Mouse (Mus musculus) right cerebral cortex, postnatal 25 days (tissue): Measurements from ENCODE around the gene Dpysl5.
A peak's percentile ranks its signal among the peaks of the same experiment; 100 is the strongest.
"Not testable (repeated sequence)": the region's sequence is repeated elsewhere in the genome, so short reads cannot be mapped to it uniquely, and the experiment has no call there.

Experiments used
- DNase-seq: peaks from one replicate; pipeline ENCODE4 v3.0.0; 2022

Dpysl5 gene

GRCm38 (mm10) chr5:30711147-30712001 lies at the start of gene Dpysl5:
TSS of gene Dpysl5 (plus strand) at chr5:30711564.
- peak; percentile 82 for DNase-seq

- no peak for DNase-seq
These were observed 46.0 kb upstream of the Dpysl5 start for GRCm38 (mm10) chr5:30665360-30665759.

GRCm38 (mm10) chr5:30665968-30666367 lies 45.4 kb upstream of the Dpysl5 start:
- peak; percentile 42 for DNase-seq

- peak; percentile 85 for DNase-seq
These were observed 44.8 kb upstream of the Dpysl5 start, which contains the start of gene Cenpa for GRCm38 (mm10) chr5:30666391-30667195. TSS of gene Cenpa (plus strand) at chr5:30666777.

GRCm38 (mm10) chr5:30667215-30667614 lies 44.1 kb upstream of the Dpysl5 start:
- DNase-seq, result no peak

- no peak for DNase-seq
These were observed 43.7 kb upstream of the Dpysl5 start for GRCm38 (mm10) chr5:30667686-30668085.

GRCm38 (mm10) chr5:30668637-30669495 lies 42.5 kb upstream of the Dpysl5 start:
- no peak for DNase-seq

- DNase-seq, result no peak
These were observed 41.9 kb upstream of the Dpysl5 start for GRCm38 (mm10) chr5:30669496-30669830.

- DNase-seq, result no peak
These were observed 41.3 kb upstream of the Dpysl5 start for GRCm38 (mm10) chr5:30670091-30670490.

- no peak for DNase-seq
These were observed 37.4 kb upstream of the Dpysl5 start for GRCm38 (mm10) chr5:30674001-30674400.

GRCm38 (mm10) chr5:30676800-30677199 lies 34.6 kb upstream of the Dpysl5 start:
- no peak for DNase-seq

- not testable (repeated sequence) for DNase-seq
These were observed 33.3 kb upstream of the Dpysl5 start for GRCm38 (mm10) chr5:30678069-30678468.

- DNase-seq, result no peak
These were observed 32.6 kb upstream of the Dpysl5 start for GRCm38 (mm10) chr5:30678722-30679296.

- no peak for DNase-seq
These were observed 31.8 kb upstream of the Dpysl5 start for GRCm38 (mm10) chr5:30679593-30679992.

GRCm38 (mm10) chr5:30681970-30682369 lies 29.4 kb upstream of the Dpysl5 start:
- DNase-seq, result no peak

- no peak for DNase-seq
These were observed 28.3 kb upstream of the Dpysl5 start for GRCm38 (mm10) chr5:30682967-30683600.

GRCm38 (mm10) chr5:30683993-30684392 lies 27.4 kb upstream of the Dpysl5 start:
- no peak for DNase-seq

GRCm38 (mm10) chr5:30686781-30687180 lies 24.6 kb upstream of the Dpysl5 start:
- no peak for DNase-seq

GRCm38 (mm10) chr5:30700361-30701000 lies 10.9 kb upstream of the Dpysl5 start:
- no peak for DNase-seq

GRCm38 (mm10) chr5:30701373-30701772 lies 10.0 kb upstream of the Dpysl5 start:
- not testable (repeated sequence) for DNase-seq

- DNase-seq, result no peak
These were observed 9.5 kb upstream of the Dpysl5 start for GRCm38 (mm10) chr5:30701866-30702265.
